Mouse (Mus musculus) left cerebral cortex, postnatal 10 days (tissue): ENCODE results near the gene Thoc5. TPM values are rescaled to one million over a fixed set of nuclear protein-coding genes. Genes with fewer than 3 reads are reported as not detected.

Source experiments
- DNase-seq, 2 experiments: peaks; one replicate each; pipeline ENCODE4 v3.0.0; 2021 to 2022; ENCODE audit warnings: low spot score in 2 of 2, mixed read lengths in 1 of 2; ENCODE audit errors: extremely low spot score in 1 of 2
- intact Hi-C: fragments of 180-260 bp; cut with DNase I; formaldehyde crosslinking; loops from one replicate; pipeline ENCODE4 v1.15.1; 2025
- total RNA-seq, 2 experiments: library from RNA; stranded (reverse); gene quantifications; 2 replicates each; pipeline ENCODE4 v1.2.3; 2021

Thoc5 gene
- total RNA-seq, 2 experiments from 2014 or later, result 39.5 to 40.2 TPM

DNA sequence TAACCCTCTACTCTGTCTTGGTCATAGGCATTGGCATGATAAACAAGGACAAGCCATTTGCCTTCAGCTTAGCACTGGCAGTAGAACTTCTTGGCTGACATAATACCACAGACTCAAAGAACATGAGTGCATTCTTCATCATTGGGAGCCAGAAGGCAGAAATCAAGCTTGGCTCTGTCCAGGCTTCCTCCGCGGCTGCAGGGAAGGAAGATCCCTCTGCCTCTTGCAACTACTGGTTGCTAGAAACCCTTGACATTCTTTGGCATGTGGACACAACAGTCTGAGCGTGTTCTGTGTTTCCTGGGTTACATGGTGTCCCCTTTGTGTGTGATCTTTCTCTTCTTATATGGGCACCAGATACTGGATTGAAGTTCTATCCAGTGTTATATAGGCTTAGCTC is 8.1 kb upstream of the Thoc5 start:
- no peak for DNase-seq
- intact Hi-C loops, result no loop called here

GRCm38 (mm10) chr11:4900437-4900836 is 5.3 kb downstream of the Thoc5 start:
- no peak for DNase-seq
- intact Hi-C loops, result no loop called here

DNA sequence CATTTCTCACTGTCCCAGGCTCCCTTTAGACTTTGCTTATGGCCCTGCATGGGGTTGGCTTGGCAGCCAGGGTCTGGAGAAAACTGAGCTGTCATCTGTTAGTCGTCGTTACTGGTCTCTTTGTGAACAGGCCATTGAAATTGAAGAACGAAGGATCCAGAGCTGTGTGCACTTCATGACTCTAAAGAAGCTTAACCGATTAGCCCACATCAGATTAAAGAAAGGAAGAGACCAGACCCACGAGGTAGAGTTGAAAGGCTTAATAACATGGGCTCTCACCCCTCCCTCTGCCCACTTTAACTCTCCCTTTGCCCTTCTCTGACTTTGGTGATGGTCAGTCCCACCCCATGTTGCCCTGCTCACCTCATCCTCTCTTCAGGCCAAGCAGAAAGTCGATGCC is 6.8 kb downstream of the Thoc5 start:
- intact Hi-C loops, result no loop called here
- DNase-seq, result no peak

- DNase-seq, result no peak
- intact Hi-C loops, result no loop called here
Measured at GRCm38 (mm10) chr11:4906231-4906630, 11.1 kb downstream of the Thoc5 start.

DNA sequence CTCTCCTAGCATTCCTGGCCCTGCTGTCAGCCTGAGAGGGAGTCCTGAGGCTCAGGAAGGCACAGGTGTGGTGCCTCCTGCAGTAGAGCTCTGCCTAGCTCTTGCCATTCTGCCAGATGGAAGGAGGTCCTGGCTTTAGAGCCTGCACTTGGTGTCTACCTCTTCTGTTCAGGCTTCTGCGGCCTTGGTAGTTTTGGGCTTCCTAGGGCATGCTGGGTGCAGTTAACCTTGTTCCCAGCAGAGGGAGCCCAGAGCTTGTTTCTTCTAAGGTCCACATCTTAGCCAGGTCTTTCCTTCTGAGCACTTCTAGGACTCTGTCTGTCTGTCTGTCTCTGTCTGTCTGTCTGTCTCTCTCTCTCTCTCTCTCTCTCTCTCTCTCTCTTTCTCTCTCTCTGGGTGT is 20.9 kb downstream of the Thoc5 start:
- intact Hi-C loops, result loop anchor here (5.0 kb wide), 1 partner anchor 61 kb away; no protein-coding TSS in a partner anchor

GRCm38 (mm10) chr11:4921281-4921680 is 26.2 kb downstream of the Thoc5 start:
- intact Hi-C loops, result loop anchor here (10.0 kb wide), 1 partner anchor 144 kb away; the partner anchor contains the start of gene Gas2l1
- no peak for DNase-seq

More for the DNA sequence above, 20.9 kb downstream of the Thoc5 start:
- DNase-seq, result peak; percentile 45 to 47

DNA sequence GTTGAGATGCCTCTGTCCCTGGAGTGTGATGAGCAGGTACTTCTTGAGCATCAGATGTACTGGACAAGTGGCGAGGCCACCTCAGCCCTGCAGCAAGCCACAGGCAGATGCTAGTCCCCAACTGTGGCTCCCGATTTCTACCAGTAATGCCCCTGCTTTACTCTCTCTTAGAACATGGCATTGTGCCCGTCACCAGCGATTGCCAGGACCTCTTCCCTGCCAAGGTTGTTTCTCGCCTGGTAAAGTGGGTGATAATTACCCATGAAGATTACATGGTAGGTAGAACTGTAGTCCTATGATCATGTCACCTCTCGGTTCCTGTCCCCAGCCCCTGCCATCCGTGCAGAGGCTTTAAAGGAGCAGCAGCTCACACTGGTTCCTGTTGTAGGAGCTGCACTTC is 26.6 kb downstream of the Thoc5 start:
- no peak for DNase-seq
- intact Hi-C loops, result loop anchor here (10.0 kb wide), 1 partner anchor 143 kb away; the partner anchor contains the start of gene Gas2l1

GRCm38 (mm10) chr11:4927224-4927623 is 32.1 kb downstream of the Thoc5 start:
- DNase-seq, result no peak
- intact Hi-C loops, result loop anchor here (10.0 kb wide), 1 partner anchor 138 kb away; the partner anchor contains the start of gene Gas2l1

- DNase-seq, result no peak
- intact Hi-C loops, result no loop called here
Measured at GRCm38 (mm10) chr11:4931009-4931601, 36.0 kb downstream of the Thoc5 start.

GRCm38 (mm10) chr11:4936243-4936642 is 41.1 kb downstream of the Thoc5 start:
- intact Hi-C loops, result no loop called here
- no peak for DNase-seq

- DNase-seq, result no peak
- intact Hi-C loops, result no loop called here
Measured at GRCm38 (mm10) chr11:4946530-4946929, 51.4 kb downstream of the Thoc5 start.

GRCm38 (mm10) chr11:4946947-4947812 is 52.1 kb downstream of the Thoc5 start:
- intact Hi-C loops, result no loop called here

GRCm38 (mm10) chr11:4947813-4948174 is 52.7 kb downstream of the Thoc5 start, which contains the start of gene Nefh:
Nefh (minus strand) TSS chr11:4948064.
- peak in 1 of 2 experiments; percentile 55 for DNase-seq

More at GRCm38 (mm10) chr11:4946947-4947812, 52.1 kb downstream of the Thoc5 start:
- peak; percentile 84 to 87 for DNase-seq

GRCm38 (mm10) chr11:4948792-4949191 is 53.7 kb downstream of the Thoc5 start:
- intact Hi-C loops, result no loop called here
- DNase-seq, result no peak

More at GRCm38 (mm10) chr11:4947813-4948174, 52.7 kb downstream of the Thoc5 start, which contains the start of gene Nefh:
- intact Hi-C loops, result no loop called here

- peak in 1 of 2 experiments; percentile 61 for DNase-seq
- intact Hi-C loops, result no loop called here
Measured at GRCm38 (mm10) chr11:4949256-4950044, 54.3 kb downstream of the Thoc5 start.

DNA sequence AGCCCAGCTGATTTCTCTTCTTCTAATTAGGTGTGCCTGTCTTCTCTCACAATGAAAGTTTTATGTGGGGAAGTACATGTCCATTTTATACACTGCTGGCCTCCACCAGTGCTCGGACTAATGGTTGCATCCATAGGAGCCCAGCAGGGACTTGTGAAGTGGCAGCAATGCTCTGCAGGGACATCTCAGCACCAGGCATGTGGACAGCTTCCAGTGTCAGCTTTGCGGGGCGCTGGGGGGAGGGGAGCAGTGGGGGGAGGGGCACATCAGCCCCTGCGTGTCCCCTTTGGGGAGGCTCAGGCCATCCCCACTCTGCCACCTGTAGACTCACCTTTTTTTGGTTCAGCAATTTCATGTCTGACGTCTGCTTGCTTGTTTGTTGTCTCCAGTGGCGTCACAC is 58.3 kb downstream of the Thoc5 start:
- no peak for DNase-seq
- intact Hi-C loops, result no loop called here

- intact Hi-C loops, result no loop called here
- DNase-seq, result no peak
Measured at GRCm38 (mm10) chr11:4953918-4954317, 58.8 kb downstream of the Thoc5 start.

- DNase-seq, result no peak
- intact Hi-C loops, result no loop called here
Measured at GRCm38 (mm10) chr11:4963099-4963808, 68.1 kb downstream of the Thoc5 start.
